Mouse (Mus musculus) intestine, embryonic 14.5 days (tissue): ENCODE measurements around the gene Wwp2. TPM values are rescaled to one million over a fixed set of nuclear protein-coding genes. Genes with fewer than 3 reads are reported as not detected.
A peak's percentile ranks its signal among the peaks of the same experiment; 100 is the strongest.

Experiments used
- microRNA counts: library from miRNA; unstranded; fragments of <30 nt; microRNA quantifications from one replicate; lab custom pipeline; 2016
- microRNA-seq: library from miRNA; unstranded; fragments of <30 nt; microRNA quantifications from one replicate; pipeline ENCODE4, GENCODE M21; 2016
- polyA plus RNA-seq: library from polyadenylated mRNA; unstranded; fragments of >200 nt; fragmentation: Nextera tagmentation; extraction: Ambion mirVana; gene quantifications from 2 replicates; pipeline ENCODE4 v1.2.1, GENCODE M21; 2014

Wwp2 gene
- polyA plus RNA-seq, 1 experiment from 2014 or later = 43.6 TPM

MicroRNAs encoded within 50 kb of the gene (microRNA counts, 519-probe panel; counts per million panel counts)
- microRNA mmu-miR-140 (lab: Ali Mortazavi, UCI) = 3,764 counts per million, percentile 53 among the panel's probes with 10 or more counts

Small RNA genes within 50 kb of the gene (microRNA-seq; reads per million reads assigned to microRNA genes)
- gene Mir140 = 2,784 reads per million, percentile 87 among the genes with 10 or more reads in this experiment

Other genes with a start within 250 kb of the Wwp2 start
- gene Nfat5, start 142.9 kb upstream of the Wwp2 start, polyA plus RNA-seq = 12.3 and 14.7 TPM in 2 replicates
- 8.9 and 10.6 TPM in 2 replicates for gene Nqo1, start 33.2 kb upstream of the Wwp2 start, polyA plus RNA-seq
- 66.2 and 82.6 TPM in 2 replicates for gene Nob1, start 11.3 kb upstream of the Wwp2 start, polyA plus RNA-seq
- 254 and 272 TPM in 2 replicates for gene Psmd7, start 152.1 kb downstream of the Wwp2 start, polyA plus RNA-seq